11 mouse cellular contexts compared by ENCODE assay signal in genomic region chr8:120740579-120740978, GRCm38 (mm10). TPM values are rescaled to one million over a fixed set of nuclear protein-coding genes. Genes with fewer than 3 reads are reported as not detected.
"Had no signal": no experiment of that assay in that cellular context is flagged by ENCODE, and none has a peak within 500 bp of the region (broad histone marks: within the 10 kb centered on the region; RNA-seq: fewer than 3 reads in every experiment).

No protein-coding gene starts in this region.

- DNase-seq: kidney, adult 8-10 months; kidney, postnatal 25 days; midbrain, embryonic 14.5 days; spleen, adult 18-20 months; thymus, postnatal 14 days had no signal

- H3K27ac ChIP-seq: left cerebral cortex, adult 2 months; limb, embryonic 10.5 days; liver, embryonic 12.5 days; midbrain, embryonic 10.5 days; neural tube, embryonic 15.5 days had no signal

- H3K36me3 ChIP-seq: limb, embryonic 10.5 days; liver, embryonic 12.5 days; neural tube, embryonic 15.5 days had no signal

- H3K9ac ChIP-seq: liver, embryonic 12.5 days; neural tube, embryonic 15.5 days had no signal

- ATAC-seq: liver, embryonic 12.5 days had no signal

- H3K4me3 ChIP-seq: left cerebral cortex, adult 2 months; limb, embryonic 10.5 days; liver, embryonic 12.5 days; midbrain, embryonic 10.5 days; myocyte; neural tube, embryonic 15.5 days had no signal

- H3K9me3 ChIP-seq: limb, embryonic 10.5 days; liver, embryonic 12.5 days; midbrain, embryonic 10.5 days; neural tube, embryonic 15.5 days had no signal

- H3K4me2 ChIP-seq: liver, embryonic 12.5 days; neural tube, embryonic 15.5 days had no signal

RNA-seq across cellular contexts. Expression of gene Irf8, which starts 4.4 kb away (rescaled TPM):
- polyA plus RNA-seq: myocyte had no signal
